27 mouse cellular contexts compared by ENCODE assay signal in genomic region chr13:51488945-51489344, GRCm38 (mm10).
DNase-seq lines count a peak whose midpoint lies in the region; ATAC-seq lines count a peak whose summit lies in the region.
"Had no signal": no experiment of that assay in that cellular context is flagged by ENCODE, and none has a peak within 500 bp of the region (broad histone marks: within the 10 kb centered on the region; RNA-seq: fewer than 3 reads in every experiment).

No protein-coding gene starts in this region.

- H3K36me3 ChIP-seq in intestine, embryonic 14.5 days (ENCODE audit: control insufficient read depth, insufficient read depth, low read length) = no peaks in the 10 kb centered on the region
- H3K36me3 ChIP-seq in intestine, embryonic 16.5 days (ENCODE audit: control insufficient read depth, insufficient read depth, low read length) = no peaks in the 10 kb centered on the region
- H3K36me3 ChIP-seq in embryonic facial prominence, embryonic 10.5 days (replicated peaks) = no peaks in the 10 kb centered on the region
- H3K36me3 ChIP-seq: embryonic facial prominence, embryonic 12.5 days; forebrain, embryonic 12.5 days; heart, embryonic 12.5 days; neural tube, embryonic 15.5 days had no signal

- no peak overlapping the region for H3K4me3 ChIP-seq in intestine, embryonic 14.5 days (ENCODE audit: low read depth, low read length)
- H3K4me3 ChIP-seq in intestine, embryonic 16.5 days (ENCODE audit: low read length) = no peak overlapping the region
- no peak overlapping the region for H3K4me3 ChIP-seq in embryonic facial prominence, embryonic 10.5 days
- H3K4me3 ChIP-seq: embryonic facial prominence, embryonic 12.5 days; erythroblast, embryonic 14.5 days; forebrain, embryonic 12.5 days; gastrocnemius, adult 2 months; heart, embryonic 12.5 days; left cerebral cortex, adult 2 months; neural tube, embryonic 15.5 days had no signal

- no peaks in the 10 kb centered on the region for H3K4me1 ChIP-seq in intestine, embryonic 14.5 days (replicated peaks; ENCODE audit: control insufficient read depth, insufficient read depth, low read length)
- H3K4me1 ChIP-seq in intestine, embryonic 16.5 days (ENCODE audit: control insufficient read depth, insufficient read depth, low read length) = no peaks in the 10 kb centered on the region
- H3K4me1 ChIP-seq in embryonic facial prominence, embryonic 10.5 days = no peaks in the 10 kb centered on the region
- H3K4me1 ChIP-seq: embryonic facial prominence, embryonic 12.5 days; forebrain, embryonic 12.5 days; heart, embryonic 12.5 days; neural tube, embryonic 15.5 days had no signal

- H3K4me2 ChIP-seq in intestine, embryonic 14.5 days (ENCODE audit: low read length) = no peak overlapping the region
- no peak overlapping the region for H3K4me2 ChIP-seq in intestine, embryonic 16.5 days (ENCODE audit: low read depth, low read length)
- H3K4me2 ChIP-seq: embryonic facial prominence, embryonic 12.5 days; forebrain, embryonic 12.5 days; heart, embryonic 12.5 days; midbrain, embryonic 11.5 days; neural tube, embryonic 15.5 days had no signal

- H3K9me3 ChIP-seq in intestine, embryonic 14.5 days (ENCODE audit: control insufficient read depth, low read length) = no peaks in the 10 kb centered on the region
- H3K9me3 ChIP-seq in intestine, embryonic 16.5 days (ENCODE audit: control insufficient read depth, low read length) = no peaks in the 10 kb centered on the region
- no peaks in the 10 kb centered on the region for H3K9me3 ChIP-seq in embryonic facial prominence, embryonic 10.5 days
- H3K9me3 ChIP-seq: embryonic facial prominence, embryonic 12.5 days; forebrain, embryonic 12.5 days; heart, embryonic 12.5 days; neural tube, embryonic 15.5 days had no signal

- no peak overlapping the region for H3K27ac ChIP-seq in intestine, embryonic 14.5 days (ENCODE audit: low read depth)
- no peak overlapping the region for H3K27ac ChIP-seq in intestine, embryonic 16.5 days (ENCODE audit: low read length)
- H3K27ac ChIP-seq in embryonic facial prominence, embryonic 10.5 days (replicated peaks) = no peak overlapping the region
- H3K27ac ChIP-seq: embryonic facial prominence, embryonic 12.5 days; forebrain, embryonic 12.5 days; gastrocnemius, adult 2 months; left cerebral cortex, adult 2 months; neural tube, embryonic 15.5 days had no signal

- WGBS in intestine, embryonic 14.5 days = 80% methylated on average over 3 of the region's 3 CpGs
- WGBS in intestine, embryonic 16.5 days = 67% methylated on average over 3 of the region's 3 CpGs
- WGBS in embryonic facial prominence, embryonic 10.5 days = 78% methylated on average over 3 of the region's 3 CpGs

- peak; percentile 53 for DNase-seq in intestine, embryonic 14.5 days (ENCODE audit: low spot score)
- DNase-seq in 3T3-L1 (ENCODE audit: low read depth, low spot score) (peak; percentile 6), 416B (ENCODE audit: low read depth) (peak; percentile 15)
- DNase-seq in embryonic facial prominence, embryonic 10.5 days (ENCODE audit: low spot score) = peak; percentile 15
- DNase-seq in gastrocnemius, adult 18-20 months (ENCODE audit: low spot score) = no peak
- DNase-seq in gastrocnemius, postnatal 25 days = no peak
- DNase-seq: adrenal gland, adult 8-10 months; cerebellum, adult 2 months; cerebellum, postnatal 25 days; gastrocnemius, adult 2 months; heart, postnatal 10 days; kidney, adult 18-20 months; kidney, postnatal 25 days; layer of hippocampus, adult 9-11 months; left cerebral cortex, postnatal 4 days; lung, postnatal 14 days; thymus, adult 2 months had no signal

- no peaks in the 10 kb centered on the region for H3K27me3 ChIP-seq in intestine, embryonic 14.5 days (replicated peaks; ENCODE audit: control insufficient read depth, insufficient read depth, low read length)
- H3K27me3 ChIP-seq in intestine, embryonic 16.5 days (replicated peaks; ENCODE audit: control insufficient read depth, insufficient read depth, low read length) = no peaks in the 10 kb centered on the region
- no peaks in the 10 kb centered on the region for H3K27me3 ChIP-seq in embryonic facial prominence, embryonic 10.5 days (replicated peaks; ENCODE audit: low read depth, poor library complexity, severe bottlenecking)
- H3K27me3 ChIP-seq: embryonic facial prominence, embryonic 12.5 days; forebrain, embryonic 12.5 days; heart, embryonic 12.5 days; neural tube, embryonic 15.5 days; Patski had no signal

- no peak overlapping the region for H3K9ac ChIP-seq in intestine, embryonic 14.5 days (ENCODE audit: low read length)
- H3K9ac ChIP-seq in intestine, embryonic 16.5 days (ENCODE audit: low read depth, low read length) = no peak overlapping the region
- H3K9ac ChIP-seq: embryonic facial prominence, embryonic 12.5 days; forebrain, embryonic 12.5 days; heart, embryonic 12.5 days; neural tube, embryonic 15.5 days had no signal

- ATAC-seq in intestine, embryonic 14.5 days (replicated peaks; ENCODE audit: low FRiP score, low TSS enrichment, low read depth) = no peak
- ATAC-seq in intestine, embryonic 16.5 days = no peak
- ATAC-seq: activated CD4-positive, CD25-positive, alpha-beta regulatory T cell, adult 4 months; Patski had no signal

Comparison
In these comparisons a context has a peak if more than half of its experiments do, and no peak if none do; other contexts are left out.
1. DNase-seq: peak in intestine, embryonic 14.5 days (single experiment), 3T3-L1 (single experiment), 416B (single experiment) and embryonic facial prominence, embryonic 10.5 days (single experiment); none in gastrocnemius, adult 18-20 months (single experiment) and gastrocnemius, postnatal 25 days (single experiment).